Mouse (Mus musculus): ENCODE results near the gene Mta1. TPM values are rescaled to one million over a fixed set of nuclear protein-coding genes. Genes with fewer than 3 reads are reported as not detected.

Gene Mta1
- polyA plus RNA-seq, 1 experiment: 20.9 TPM

GRCm38 (mm10) chr12:113144001-113144756 is 46.1 kb downstream of the Mta1 start:
- 75% methylated on average over 20 of the region's 20 CpGs for WGBS
- H3K27ac ChIP-seq (ENCODE audit: control insufficient read depth, insufficient read depth, low read depth, low read length, poor library complexity): no peak overlapping the region
- TF ChIP-seq CTCF (IDR thresholded peaks at IDR 0.05; ENCODE audit: control insufficient read depth, insufficient read depth, low read length): peak; percentile 81
- TF ChIP-seq POLR2A (IDR thresholded peaks at IDR 0.05; ENCODE audit: borderline replicate concordance, control insufficient read depth, low read depth, low read length): no peak
- peaks cover 8% of the 10 kb centered on the region for H3K4me1 ChIP-seq (ENCODE audit: control insufficient read depth, insufficient read depth, low read length)
- H3K4me3 ChIP-seq (replicated peaks; ENCODE audit: control insufficient read depth, low read depth, low read length): no peak overlapping the region

- peaks cover 8% of the 10 kb centered on the region for H3K4me1 ChIP-seq (ENCODE audit: control insufficient read depth, insufficient read depth, low read length)
- 90% methylated on average over 16 of the region's 16 CpGs for WGBS
Observed at GRCm38 (mm10) chr12:113144886-113145285, 46.8 kb downstream of the Mta1 start.

GRCm38 (mm10) chr12:113145591-113145990 is 47.5 kb downstream of the Mta1 start:
- Histone ChIP-seq H3K4me3 (replicated peaks; ENCODE audit: control insufficient read depth, low read depth, low read length) (no peak overlapping the region), H3K27ac (ENCODE audit: control insufficient read depth, insufficient read depth, low read depth, low read length, poor library complexity) (no peak overlapping the region), H3K4me1 (ENCODE audit: control insufficient read depth, insufficient read depth, low read length) (peaks cover 6% of the 10 kb centered on the region; the same call in 1 of the 2 replicates)
- 74% methylated on average over 5 of the region's 5 CpGs for WGBS
- TF ChIP-seq CTCF (IDR thresholded peaks at IDR 0.05; ENCODE audit: control insufficient read depth, insufficient read depth, low read length) (no peak), POLR2A (IDR thresholded peaks at IDR 0.05; ENCODE audit: borderline replicate concordance, control insufficient read depth, low read depth, low read length) (no peak)

More at GRCm38 (mm10) chr12:113144886-113145285, 46.8 kb downstream of the Mta1 start:
- H3K4me3 ChIP-seq (replicated peaks; ENCODE audit: control insufficient read depth, low read depth, low read length): no peak overlapping the region
- TF ChIP-seq POLR2A (IDR thresholded peaks at IDR 0.05; ENCODE audit: borderline replicate concordance, control insufficient read depth, low read depth, low read length) (no peak), CTCF (IDR thresholded peaks at IDR 0.05; ENCODE audit: control insufficient read depth, insufficient read depth, low read length) (no peak)
- H3K27ac ChIP-seq (ENCODE audit: control insufficient read depth, insufficient read depth, low read depth, low read length, poor library complexity): no peak overlapping the region

- Histone ChIP-seq H3K4me1 (ENCODE audit: control insufficient read depth, insufficient read depth, low read length) (peaks cover 6% of the 10 kb centered on the region; the same call in 1 of the 2 replicates), H3K4me3 (replicated peaks; ENCODE audit: control insufficient read depth, low read depth, low read length) (peak within 1 kb of the TSS; percentile 42), H3K27ac (ENCODE audit: control insufficient read depth, insufficient read depth, low read depth, low read length, poor library complexity) (no peak within 1 kb of the TSS)
- TF ChIP-seq CTCF (IDR thresholded peaks at IDR 0.05; ENCODE audit: control insufficient read depth, insufficient read depth, low read length) (peak; percentile 81), POLR2A (IDR thresholded peaks at IDR 0.05; ENCODE audit: borderline replicate concordance, control insufficient read depth, low read depth, low read length) (no peak)
- 24% methylated on average over 45 of the region's 45 CpGs for WGBS
Observed at GRCm38 (mm10) chr12:113146112-113147057, 48.3 kb downstream of the Mta1 start, which contains the start of gene Crip1. Crip1 (plus strand) TSS chr12:113146316.

- 80% methylated on average over 8 of the region's 8 CpGs for WGBS
- H3K4me3 ChIP-seq (replicated peaks; ENCODE audit: control insufficient read depth, low read depth, low read length): no peak overlapping the region
- H3K4me1 ChIP-seq (ENCODE audit: control insufficient read depth, insufficient read depth, low read length): peaks cover 8% of the 10 kb centered on the region; the same call in 1 of the 2 replicates
- H3K27ac ChIP-seq (ENCODE audit: control insufficient read depth, insufficient read depth, low read depth, low read length, poor library complexity): no peak overlapping the region
- TF ChIP-seq CTCF (IDR thresholded peaks at IDR 0.05; ENCODE audit: control insufficient read depth, insufficient read depth, low read length) (no peak), POLR2A (IDR thresholded peaks at IDR 0.05; ENCODE audit: borderline replicate concordance, control insufficient read depth, low read depth, low read length) (no peak)
Observed at GRCm38 (mm10) chr12:113147481-113147880, 49.4 kb downstream of the Mta1 start.

GRCm38 (mm10) chr12:113148381-113149035 is 50.4 kb downstream of the Mta1 start:
- 70% methylated on average over 16 of the region's 16 CpGs for WGBS
- Histone ChIP-seq H3K4me3 (replicated peaks; ENCODE audit: control insufficient read depth, low read depth, low read length) (no peak overlapping the region), H3K4me1 (ENCODE audit: control insufficient read depth, insufficient read depth, low read length) (peaks cover 8% of the 10 kb centered on the region; the same call in 1 of the 2 replicates), H3K27ac (ENCODE audit: control insufficient read depth, insufficient read depth, low read depth, low read length, poor library complexity) (no peak overlapping the region)
- TF ChIP-seq CTCF (IDR thresholded peaks at IDR 0.05; ENCODE audit: control insufficient read depth, insufficient read depth, low read length): peak; percentile 50
- no peak for TF ChIP-seq POLR2A (IDR thresholded peaks at IDR 0.05; ENCODE audit: borderline replicate concordance, control insufficient read depth, low read depth, low read length)

- TF ChIP-seq CTCF (IDR thresholded peaks at IDR 0.05; ENCODE audit: control insufficient read depth, insufficient read depth, low read length) (no peak), POLR2A (IDR thresholded peaks at IDR 0.05; ENCODE audit: borderline replicate concordance, control insufficient read depth, low read depth, low read length) (no peak)
- Histone ChIP-seq H3K4me3 (replicated peaks; ENCODE audit: control insufficient read depth, low read depth, low read length) (no peak overlapping the region), H3K27ac (ENCODE audit: control insufficient read depth, insufficient read depth, low read depth, low read length, poor library complexity) (no peak overlapping the region), H3K4me1 (ENCODE audit: control insufficient read depth, insufficient read depth, low read length) (peaks cover 8% of the 10 kb centered on the region; the same call in 1 of the 2 replicates)
- WGBS: 60% methylated on average over 4 of the region's 4 CpGs
Observed at GRCm38 (mm10) chr12:113149341-113149740, 51.3 kb downstream of the Mta1 start.

Data from bone marrow, adult 2 months (tissue).